8 mouse cellular contexts compared by ENCODE assay signal in genomic region chr2:32287334-32287840, GRCm38 (mm10). TPM values are rescaled to one million over a fixed set of nuclear protein-coding genes. Genes with fewer than 3 reads are reported as not detected.
DNase-seq lines count a peak whose midpoint lies in the region; ATAC-seq and TF ChIP-seq lines count a peak whose summit lies in the region.

Gene Golga2 (plus strand): TSS chr2:32287384.

- no peak for TF ChIP-seq CTCF in G1E (IDR thresholded peaks at IDR 0.05; ENCODE audit: low read depth, low read length)
- TF ChIP-seq CTCF in embryonic fibroblast, embryonic 13.5 days (IDR thresholded peaks at IDR 0.05; ENCODE audit: borderline replicate concordance, insufficient read depth, low read length) = no peak

- under 1% methylated on average over 23 of the region's 23 CpGs for WGBS in limb, embryonic 11.5 days
- 0% methylated on average over 23 of the region's 23 CpGs for WGBS in neural tube, embryonic 13.5 days

- H3K4me3 ChIP-seq in G1E (ENCODE audit: low read depth, low read length) = peak within 1 kb of the TSS; percentile 83
- peak within 1 kb of the TSS; percentile 93 for H3K4me3 ChIP-seq in embryonic fibroblast, embryonic 13.5 days (ENCODE audit: insufficient read depth, low read length)
- H3K4me3 ChIP-seq in limb, embryonic 11.5 days (ENCODE audit: low read depth, low read length) = peak within 1 kb of the TSS; percentile 95
- H3K4me3 ChIP-seq in neural tube, embryonic 13.5 days = peak within 1 kb of the TSS; percentile 89

- H3K27ac ChIP-seq in embryonic fibroblast, embryonic 13.5 days (ENCODE audit: insufficient read depth, low read length) = no peak within 1 kb of the TSS; the same call in 1 of the 2 replicates
- H3K27ac ChIP-seq in limb, embryonic 11.5 days (replicated peaks; ENCODE audit: low read depth, low read length) = no peak within 1 kb of the TSS; the same call in 1 of the 2 replicates
- peak within 1 kb of the TSS; percentile 77 for H3K27ac ChIP-seq in neural tube, embryonic 13.5 days (replicated peaks)

- H3K9ac ChIP-seq in limb, embryonic 11.5 days (ENCODE audit: low read length) = peak within 1 kb of the TSS; percentile 86
- H3K9ac ChIP-seq in neural tube, embryonic 13.5 days = peak within 1 kb of the TSS; percentile 97

- no peaks in the 10 kb centered on the region for H3K27me3 ChIP-seq in G1E (ENCODE audit: insufficient read depth, low read length)
- no peaks in the 10 kb centered on the region for H3K27me3 ChIP-seq in limb, embryonic 11.5 days (ENCODE audit: control insufficient read depth, insufficient read depth, low read length)
- no peaks in the 10 kb centered on the region for H3K27me3 ChIP-seq in neural tube, embryonic 13.5 days

- H3K4me1 ChIP-seq in G1E (ENCODE audit: insufficient read depth, low read depth, low read length) = peaks cover 37% of the 10 kb centered on the region
- H3K4me1 ChIP-seq in embryonic fibroblast, embryonic 13.5 days (ENCODE audit: control insufficient read depth, insufficient read depth, low read length) = 0 out of 2 replicates have a peak, but pooled peaks cover 11% of the 10 kb centered on the region
- H3K4me1 ChIP-seq in limb, embryonic 11.5 days (ENCODE audit: control insufficient read depth, insufficient read depth, low read length) = peaks cover 10% of the 10 kb centered on the region
- peaks cover 32% of the 10 kb centered on the region for H3K4me1 ChIP-seq in neural tube, embryonic 13.5 days (replicated peaks)

- intact Hi-C loops in heart, postnatal 14 days (cut with DNase I) = no loop called here

- no peak; the same call in 1 of the 2 replicates for TF ChIP-seq POLR2A in embryonic fibroblast, embryonic 13.5 days (IDR thresholded peaks at IDR 0.05; ENCODE audit: low read depth, low read length)

- peaks cover 61% of the 10 kb centered on the region for H3K36me3 ChIP-seq in G1E (replicated peaks)
- H3K36me3 ChIP-seq in limb, embryonic 11.5 days (ENCODE audit: control insufficient read depth, insufficient read depth, low read length) = peaks cover 16% of the 10 kb centered on the region
- H3K36me3 ChIP-seq in neural tube, embryonic 13.5 days = peaks cover 35% of the 10 kb centered on the region

- no peaks in the 10 kb centered on the region for H3K9me3 ChIP-seq in G1E (replicated peaks)
- H3K9me3 ChIP-seq in limb, embryonic 11.5 days (ENCODE audit: control insufficient read depth, low read length) = no peaks in the 10 kb centered on the region
- H3K9me3 ChIP-seq in neural tube, embryonic 13.5 days = no peaks in the 10 kb centered on the region

- DNase-seq in kidney, adult 18-20 months = peak; percentile 8
- no peak for DNase-seq in kidney, postnatal 4 days
- peak; percentile 40 for DNase-seq in G1E (ENCODE audit: low spot score)
- DNase-seq in heart, postnatal 14 days = no peak
- no peak for DNase-seq in limb, embryonic 11.5 days (ENCODE audit: low spot score)
- DNase-seq in frontal cortex, postnatal 10 days (ENCODE audit: low spot score in 2 of 2) = no peak

- peak within 1 kb of the TSS; percentile 86 for H3K4me2 ChIP-seq in limb, embryonic 11.5 days (ENCODE audit: low read depth, severe bottlenecking)
- H3K4me2 ChIP-seq in neural tube, embryonic 13.5 days = peak within 1 kb of the TSS; percentile 97

- ATAC-seq in G1E (ENCODE audit: extremely low read depth, insufficient number of reproducible peaks, low FRiP score, poor library complexity, severe bottlenecking) = no peak
- no peak for ATAC-seq in limb, embryonic 11.5 days (ENCODE audit: insufficient number of reproducible peaks, low FRiP score, low TSS enrichment, low read depth)
- peak; percentile 61 for ATAC-seq in neural tube, embryonic 13.5 days (ENCODE audit: low read depth)

RNA-seq across cellular contexts. Expression of gene Golga2, which starts in this region (rescaled TPM):
- 19.5 and 24.5 TPM in 2 replicates for total RNA-seq in G1E (2014; fragmentation: Nextera tagmentation)
- total RNA-seq in G1E (2017) = 35.2 and 35.6 TPM in 2 replicates
- polyA plus RNA-seq in G1E (2012) = 20.8 and 24.3 TPM in 2 replicates
- 73.1 and 78.9 TPM in 2 replicates for polyA plus RNA-seq in embryonic fibroblast, embryonic 13.5 days (2011; ENCODE audit: insufficient read length, low read depth, missing spikeins)
- total RNA-seq in heart, postnatal 14 days (2021) = 10 to 100 TPM; 67.9 to 70.5 TPM
- 18.1 and 18.9 TPM in 2 replicates for polyA plus RNA-seq in limb, embryonic 11.5 days (2014; fragmentation: Nextera tagmentation; extraction: Ambion mirVana)
- 27.8 and 30.0 TPM in 2 replicates for polyA plus RNA-seq in neural tube, embryonic 13.5 days (2015; fragmentation: Nextera tagmentation; extraction: Ambion mirVana)

Comparison
In these comparisons a context has a peak if more than half of its experiments do, and no peak if none do; other contexts are left out.
1. DNase-seq: peak in kidney, adult 18-20 months (single experiment) and G1E (single experiment); none in kidney, postnatal 4 days (0 of 2), heart, postnatal 14 days (0 of 2), limb, embryonic 11.5 days (single experiment) and frontal cortex, postnatal 10 days (0 of 2).
2. Peak in every context shown above with its lines, with median percentiles within 50 percentile points of each other: H3K4me3 ChIP-seq.